Comparison of ENCODE assay signal across 18 mouse cellular contexts in genomic region chr9:119027337-119027736, GRCm38 (mm10). TPM values are rescaled to one million over a fixed set of nuclear protein-coding genes. Genes with fewer than 3 reads are reported as not detected.
DNase-seq lines count a peak whose midpoint lies in the region; ATAC-seq lines count a peak whose summit lies in the region.
"Had no signal": no experiment of that assay in that cellular context is flagged by ENCODE, and none has a peak within 500 bp of the region (broad histone marks: within the 10 kb centered on the region; RNA-seq: fewer than 3 reads in every experiment).

No protein-coding gene starts in this region.

- H3K27ac ChIP-seq in kidney, embryonic 15.5 days = 0 out of 2 replicates have a peak overlapping the region, but pooled peaks have one; percentile 20
- H3K27ac ChIP-seq in brown adipose tissue, adult 24 weeks (replicated peaks; ENCODE audit: low read depth, low read length) = peak overlapping the region; percentile 70
- H3K27ac ChIP-seq: embryonic facial prominence, embryonic 10.5 days; embryonic facial prominence, embryonic 12.5 days; forebrain, embryonic 13.5 days; forebrain, embryonic 15.5 days had no signal

- peaks cover 65% of the 10 kb centered on the region for H3K4me1 ChIP-seq in kidney, embryonic 15.5 days
- peaks cover 26% of the 10 kb centered on the region for H3K4me1 ChIP-seq in brown adipose tissue, adult 24 weeks (ENCODE audit: control insufficient read depth, insufficient read depth, insufficient read length, low read length)

- no peaks in the 10 kb centered on the region for H3K27me3 ChIP-seq in kidney, embryonic 15.5 days
- H3K27me3 ChIP-seq: embryonic facial prominence, embryonic 12.5 days; forebrain, embryonic 13.5 days; forebrain, embryonic 15.5 days had no signal

- H3K9me3 ChIP-seq in kidney, embryonic 15.5 days (replicated peaks) = no peaks in the 10 kb centered on the region
- H3K9me3 ChIP-seq: embryonic facial prominence, embryonic 10.5 days; embryonic facial prominence, embryonic 12.5 days; forebrain, embryonic 13.5 days; forebrain, embryonic 15.5 days had no signal

- no peak for ATAC-seq in kidney, embryonic 15.5 days (replicated peaks; ENCODE audit: low FRiP score)
- ATAC-seq: forebrain, embryonic 13.5 days; forebrain, embryonic 15.5 days had no signal

- H3K4me2 ChIP-seq in kidney, embryonic 15.5 days = no peak overlapping the region
- H3K4me2 ChIP-seq: embryonic facial prominence, embryonic 12.5 days; forebrain, embryonic 13.5 days; forebrain, embryonic 15.5 days had no signal

- DNase-seq in kidney, adult 8-10 months = no peak
- DNase-seq in layer of hippocampus, postnatal 14 days (ENCODE audit: low spot score in 2 of 2) = peak; percentile 68 to 74
- no peak for DNase-seq in layer of hippocampus, postnatal 25 days (ENCODE audit: extremely low spot score in 1 of 2, low spot score in 1 of 2)
- DNase-seq in right cerebral cortex, postnatal 36 days (ENCODE audit: low spot score in 2 of 2) = no peak
- DNase-seq: adrenal gland, adult 2 months; adrenal gland, postnatal 10 days; adrenal gland, postnatal 25 days; cerebellum, adult 11-12 months; cerebellum, adult 2 months; cerebellum, adult 9-10 months; cerebellum, postnatal 10 days; cerebellum, postnatal 25 days had no signal

- H3K36me3 ChIP-seq in kidney, embryonic 15.5 days = peaks cover 43% of the 10 kb centered on the region
- H3K36me3 ChIP-seq: embryonic facial prominence, embryonic 12.5 days had no signal

- H3K4me3 ChIP-seq in kidney, embryonic 15.5 days (replicated peaks) = no peak overlapping the region
- H3K4me3 ChIP-seq in brown adipose tissue, adult 24 weeks (ENCODE audit: insufficient read depth, low read depth, low read length) = no peak overlapping the region
- H3K4me3 ChIP-seq: embryonic facial prominence, embryonic 10.5 days; embryonic facial prominence, embryonic 12.5 days; forebrain, embryonic 13.5 days; forebrain, embryonic 15.5 days had no signal

- H3K9ac ChIP-seq in kidney, embryonic 15.5 days = no peak overlapping the region
- H3K9ac ChIP-seq: embryonic facial prominence, embryonic 12.5 days; forebrain, embryonic 13.5 days; forebrain, embryonic 15.5 days had no signal

- WGBS in kidney, embryonic 15.5 days = 94% methylated on average over 7 of the region's 7 CpGs

RNA-seq across cellular contexts. Expression of gene Vill, which starts 25.2 kb away (rescaled TPM):
- polyA plus RNA-seq in kidney, embryonic 15.5 days (2015; fragmentation: Nextera tagmentation; extraction: Ambion mirVana) = 36.4 and 46.2 TPM in 2 replicates
- under 1 TPM; 0.39 to 0.81 TPM for total RNA-seq in layer of hippocampus, postnatal 14 days (2021)
- 1 to 10 TPM; 1.0 to 1.1 TPM for total RNA-seq in layer of hippocampus, postnatal 25 days (2021)
- polyA plus RNA-seq in brown adipose tissue, adult 24 weeks (2012; ENCODE audit: insufficient read depth, insufficient read length, missing spikeins) = 1.8 TPM in 1 of 2 replicates, not detected in the other

Comparison
In these comparisons a context has a peak if more than half of its experiments do, and no peak if none do; other contexts are left out.
1. DNase-seq: peak in layer of hippocampus, postnatal 14 days (2 of 2); none in kidney, adult 8-10 months (0 of 2), layer of hippocampus, postnatal 25 days (0 of 2) and right cerebral cortex, postnatal 36 days (0 of 2).